Mouse (Mus musculus) activated CD4-positive, CD25-positive, alpha-beta regulatory T cell, adult 9 weeks (primary cell): ENCODE data around the gene Nrxn3. TPM values are rescaled to one million over a fixed set of nuclear protein-coding genes. Genes with fewer than 3 reads are reported as not detected.

Experiments
- polyA plus RNA-seq: library from polyadenylated mRNA; unstranded; fragments of 100-300 nt; shearing (Covaris generic); gene quantifications from one replicate; pipeline ENCODE4 v1.2.1, GENCODE M21; 2017

The Nrxn3 gene
- polyA plus RNA-seq: not detected

GRCm38 (mm10) chr12:88722691-88723070, at the start of gene Nrxn3:
TSS of gene Nrxn3 (plus strand) at chr12:88722876.

